Mouse (Mus musculus): ENCODE data around the gene Dchs2. TPM values are rescaled to one million over a fixed set of nuclear protein-coding genes. Genes with fewer than 3 reads are reported as not detected.

Dchs2 gene
- polyA plus RNA-seq (2014; fragmentation: Illumina TruSeq; extraction: RNeasy Lipid Tissue Mini Kit (QIAGEN cat#74804); ENCODE audit: low read depth, low replicate concordance), result not detected

GRCm38 (mm10) chr3:83127726-83128448 is at the start of gene Dchs2:
Gene Dchs2 (plus strand): TSS chr3:83127948.

Other genes starting within 250 kb of the Dchs2 start
- 15.6 TPM for gene Lrat, start 224.0 kb upstream of the Dchs2 start, polyA plus RNA-seq (2014; fragmentation: Illumina TruSeq; extraction: RNeasy Lipid Tissue Mini Kit (QIAGEN cat#74804); ENCODE audit: low read depth, low replicate concordance)
- 6,189 TPM for gene Fgg, start 120.2 kb upstream of the Dchs2 start, polyA plus RNA-seq (2014; fragmentation: Illumina TruSeq; extraction: RNeasy Lipid Tissue Mini Kit (QIAGEN cat#74804); ENCODE audit: low read depth, low replicate concordance)
- 3,399 TPM for gene Fga, start 101.9 kb upstream of the Dchs2 start, polyA plus RNA-seq (2014; fragmentation: Illumina TruSeq; extraction: RNeasy Lipid Tissue Mini Kit (QIAGEN cat#74804); ENCODE audit: low read depth, low replicate concordance)
- gene Fgb, start 78.1 kb upstream of the Dchs2 start, polyA plus RNA-seq (2014; fragmentation: Illumina TruSeq; extraction: RNeasy Lipid Tissue Mini Kit (QIAGEN cat#74804); ENCODE audit: low read depth, low replicate concordance), result 2,273 TPM
- 18.1 TPM for gene Plrg1, start 72.4 kb upstream of the Dchs2 start, polyA plus RNA-seq (2014; fragmentation: Illumina TruSeq; extraction: RNeasy Lipid Tissue Mini Kit (QIAGEN cat#74804); ENCODE audit: low read depth, low replicate concordance)

Data from liver, adult 10 weeks (tissue).